Mouse (Mus musculus) ES-Bruce4 (cell line): ENCODE results near the gene Hpn. TPM values are rescaled to one million over a fixed set of nuclear protein-coding genes. Genes with fewer than 3 reads are reported as not detected.

Experiments used
- H3K27ac ChIP-seq: 2 replicates; pipeline ENCODE4 v1.5.1; 2012; ENCODE audit warnings: low read length, inconsistent platforms; ENCODE audit not compliant: insufficient read depth
- H3K27me3 ChIP-seq: 2 replicates; pipeline ENCODE4 v1.6.1; 2012; ENCODE audit warnings: mild to moderate bottlenecking, low read length, inconsistent platforms; ENCODE audit not compliant: control insufficient read depth, poor library complexity, insufficient read depth, severe bottlenecking
- H3K36me3 ChIP-seq: 2 replicates; pipeline ENCODE4 v1.6.1; 2012; ENCODE audit warnings: inconsistent platforms, mild to moderate bottlenecking, low read length, moderate library complexity; ENCODE audit not compliant: control insufficient read depth, poor library complexity, insufficient read depth, severe bottlenecking
- H3K4me1 ChIP-seq: one replicate; pipeline ENCODE4 v1.8.1; 2011; ENCODE audit warnings: low read length; ENCODE audit not compliant: control insufficient read depth, insufficient read depth
- H3K4me3 ChIP-seq: 2 replicates; pipeline ENCODE4 v1.5.1; 2011; ENCODE audit warnings: low read depth, mild to moderate bottlenecking, low read length
- H3K9ac ChIP-seq: 2 replicates; pipeline ENCODE4 v1.6.1; 2012; ENCODE audit warnings: low read depth, mild to moderate bottlenecking, inconsistent platforms; ENCODE audit not compliant: poor library complexity, severe bottlenecking
- H3K9me3 ChIP-seq: replicated peaks from 2 replicates; pipeline ENCODE4 v1.6.1; 2012; ENCODE audit warnings: mild to moderate bottlenecking, low read length, inconsistent platforms; ENCODE audit not compliant: control insufficient read depth, poor library complexity, insufficient read depth, severe bottlenecking
- CTCF ChIP-seq: IDR thresholded peaks from one replicate; pipeline ENCODE4 v1.8.1; 2011; ENCODE audit warnings: low read depth, low read length
- EP300 ChIP-seq: IDR thresholded peaks from 2 replicates; pipeline ENCODE4 v1.6.1; 2011; ENCODE audit warnings: low read depth, low read length; ENCODE audit not compliant: insufficient read depth
- POLR2A ChIP-seq: IDR thresholded peaks from one replicate; pipeline ENCODE4 v1.8.1; 2011; ENCODE audit warnings: low read length; ENCODE audit not compliant: insufficient read depth
- polyA plus RNA-seq: library from polyadenylated mRNA; stranded (reverse); fragments of >200 nt; gene quantifications from 2 replicates; pipeline ENCODE4 v1.2.4, GENCODE M21; 2011; ENCODE audit warnings: low read depth; ENCODE audit not compliant: missing spikeins, insufficient read depth, insufficient read length

Hpn gene
- polyA plus RNA-seq, 1 experiment: 28.7 TPM

GRCm38 (mm10) chr7:31077470-31077869, 37.6 kb downstream of the Hpn start:
- Histone ChIP-seq H3K9ac (no peak overlapping the region), H3K36me3 (no peaks in the 10 kb centered on the region), H3K27ac (no peak overlapping the region), H3K4me3 (no peak overlapping the region), H3K4me1 (no peaks in the 10 kb centered on the region), H3K27me3 (no peaks in the 10 kb centered on the region), H3K9me3 (no peaks in the 10 kb centered on the region)
- TF ChIP-seq POLR2A (no peak), CTCF (no peak), EP300 (no peak)

DNA sequence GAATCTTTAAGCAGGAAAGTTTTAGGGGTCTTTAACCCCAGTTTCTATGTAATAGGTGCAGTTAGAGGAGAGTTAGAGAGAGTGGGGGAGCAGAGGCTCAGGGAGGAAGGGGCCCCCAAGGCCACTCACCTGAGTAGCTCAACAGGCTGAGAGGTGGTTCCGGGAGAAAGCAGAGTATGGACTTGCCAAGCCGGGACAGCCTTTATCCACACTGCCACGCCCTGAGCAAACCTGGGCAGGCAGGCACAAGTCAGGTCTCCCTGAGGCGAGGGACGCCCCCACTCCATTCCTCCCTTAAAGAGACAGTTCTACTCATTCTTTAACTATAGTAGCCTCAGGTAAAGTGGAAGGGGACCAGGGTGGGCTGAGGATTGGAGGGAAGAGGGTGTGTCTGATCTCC, 38.6 kb downstream of the Hpn start, which contains the start of gene Fxyd3:
Gene Fxyd3, minus strand, starts transcription at position 213 of the 400 bp plus-strand sequence.
- H3K27me3 ChIP-seq: no peaks in the 10 kb centered on the region
- no peaks in the 10 kb centered on the region for H3K9me3 ChIP-seq
- no peaks in the 10 kb centered on the region for H3K36me3 ChIP-seq
- TF ChIP-seq EP300: no peak
- no peak for TF ChIP-seq POLR2A
- TF ChIP-seq CTCF: no peak
- no peak within 1 kb of the TSS for H3K4me3 ChIP-seq
- peaks cover 3% of the 10 kb centered on the region for H3K4me1 ChIP-seq
- no peak within 1 kb of the TSS for H3K27ac ChIP-seq
- no peak within 1 kb of the TSS for H3K9ac ChIP-seq

GRCm38 (mm10) chr7:31074713-31075069, 40.4 kb downstream of the Hpn start:
- H3K27me3 ChIP-seq: no peaks in the 10 kb centered on the region
- H3K4me1 ChIP-seq: peaks cover 3% of the 10 kb centered on the region
- TF ChIP-seq EP300 (no peak), CTCF (no peak), POLR2A (no peak)
- no peak overlapping the region for H3K4me3 ChIP-seq
- no peaks in the 10 kb centered on the region for H3K9me3 ChIP-seq
- H3K27ac ChIP-seq: no peak overlapping the region
- no peaks in the 10 kb centered on the region for H3K36me3 ChIP-seq
- no peak overlapping the region for H3K9ac ChIP-seq

DNA sequence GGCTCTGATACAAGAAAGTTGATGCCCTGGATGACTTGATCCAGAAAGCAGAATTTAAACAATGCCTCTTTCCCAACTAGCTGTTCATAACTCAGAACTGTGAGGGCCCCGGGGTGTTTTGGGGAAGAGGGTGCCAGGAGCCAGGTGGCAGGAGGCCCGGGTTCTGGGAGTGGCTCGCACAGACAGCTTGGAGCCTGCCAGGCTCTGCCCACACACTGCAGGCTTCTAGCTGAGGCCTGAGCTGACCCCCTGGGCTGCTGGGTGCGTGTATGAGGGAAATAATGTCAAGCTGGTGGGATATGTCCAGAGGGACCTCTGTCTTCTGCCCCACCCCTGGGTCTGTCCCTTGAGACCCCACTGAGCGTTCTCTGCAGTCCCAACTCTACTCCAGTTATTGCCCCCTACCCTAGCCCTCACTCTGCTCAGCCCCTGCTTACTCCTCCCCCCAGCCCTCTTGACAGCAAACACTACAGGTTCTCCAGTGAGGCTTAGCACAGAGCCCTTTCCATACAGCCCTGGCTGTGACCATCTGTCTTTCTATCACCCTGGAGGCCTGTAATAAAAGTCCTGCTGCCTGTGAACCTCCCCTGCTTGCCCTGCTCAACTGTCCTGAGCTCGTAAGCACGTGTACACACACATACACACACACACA, 40.9 kb downstream of the Hpn start:
- no peak overlapping the region for H3K27ac ChIP-seq
- H3K9me3 ChIP-seq: no peaks in the 10 kb centered on the region
- no peak overlapping the region for H3K9ac ChIP-seq
- H3K27me3 ChIP-seq: no peaks in the 10 kb centered on the region
- H3K4me1 ChIP-seq: peaks cover 3% of the 10 kb centered on the region
- no peaks in the 10 kb centered on the region for H3K36me3 ChIP-seq
- no peak overlapping the region for H3K4me3 ChIP-seq
- TF ChIP-seq CTCF (no peak), POLR2A (no peak), EP300 (no peak)

GRCm38 (mm10) chr7:31073546-31073945, 41.5 kb downstream of the Hpn start:
- no peaks in the 10 kb centered on the region for H3K36me3 ChIP-seq
- no peaks in the 10 kb centered on the region for H3K27me3 ChIP-seq
- H3K9me3 ChIP-seq: no peaks in the 10 kb centered on the region
- TF ChIP-seq CTCF: no peak
- no peak for TF ChIP-seq EP300
- no peak for TF ChIP-seq POLR2A
- no peak overlapping the region for H3K4me3 ChIP-seq
- H3K27ac ChIP-seq: no peak overlapping the region
- peaks cover 3% of the 10 kb centered on the region for H3K4me1 ChIP-seq
- no peak overlapping the region for H3K9ac ChIP-seq

- no peaks in the 10 kb centered on the region for H3K36me3 ChIP-seq
- no peak overlapping the region for H3K9ac ChIP-seq
- TF ChIP-seq POLR2A (no peak), EP300 (0 out of 2 replicates have a peak, but pooled peaks have one; percentile 32)
- peaks cover 3% of the 10 kb centered on the region for H3K4me1 ChIP-seq
- H3K9me3 ChIP-seq: no peaks in the 10 kb centered on the region
- no peak overlapping the region for H3K27ac ChIP-seq
- H3K4me3 ChIP-seq: no peak overlapping the region
- no peaks in the 10 kb centered on the region for H3K27me3 ChIP-seq
Measured at GRCm38 (mm10) chr7:31072326-31072725, 42.8 kb downstream of the Hpn start.
